Mouse (Mus musculus): ENCODE measurements around the gene Pnmal1. TPM values are rescaled to one million over a fixed set of nuclear protein-coding genes. Genes with fewer than 3 reads are reported as not detected.

The Pnmal1 gene
- total RNA-seq, 2 experiments from 2014 or later = 0.16 TPM; not detected in 1

DNA sequence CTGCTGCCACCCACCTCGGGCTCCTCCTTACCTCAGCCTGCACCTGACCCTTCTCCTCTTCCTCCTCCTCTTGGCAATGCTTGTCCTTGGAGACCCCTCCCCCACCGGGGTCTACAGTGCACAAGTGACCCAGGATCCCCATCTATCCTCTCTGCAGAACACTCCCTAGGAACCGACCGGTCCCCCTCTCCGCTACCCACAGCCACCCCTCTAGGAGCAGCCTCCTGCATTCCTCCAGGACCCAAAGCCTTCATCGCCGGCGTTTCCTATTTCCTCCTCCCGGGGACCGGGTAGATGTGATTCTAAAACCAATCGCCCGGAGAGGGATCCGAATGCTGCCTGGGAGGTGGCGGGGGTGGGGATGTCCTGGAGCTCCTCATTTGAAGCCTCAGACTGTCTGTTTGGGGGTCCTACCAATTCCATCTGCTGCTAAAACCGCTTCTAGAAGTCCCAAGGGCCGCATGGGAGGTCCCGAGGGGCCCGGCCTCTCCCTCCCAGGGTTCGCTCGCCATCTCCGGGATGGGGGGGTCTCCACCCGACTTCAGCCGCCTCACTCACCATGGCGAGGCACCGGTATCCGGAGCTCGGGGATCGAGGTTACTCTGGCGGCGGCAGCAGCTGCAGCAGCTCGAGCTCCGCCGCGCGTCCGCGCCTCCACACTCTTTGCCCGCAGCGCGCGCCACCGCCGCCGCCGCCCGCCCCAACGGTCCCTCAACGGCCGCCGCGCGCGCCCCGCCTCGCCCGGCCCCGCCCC, 36.0 kb upstream of the Pnmal1 start:
- DNase-seq (ENCODE audit: low spot score in 2 of 2) = peak in 1 of 2 experiments; percentile 33

DNA sequence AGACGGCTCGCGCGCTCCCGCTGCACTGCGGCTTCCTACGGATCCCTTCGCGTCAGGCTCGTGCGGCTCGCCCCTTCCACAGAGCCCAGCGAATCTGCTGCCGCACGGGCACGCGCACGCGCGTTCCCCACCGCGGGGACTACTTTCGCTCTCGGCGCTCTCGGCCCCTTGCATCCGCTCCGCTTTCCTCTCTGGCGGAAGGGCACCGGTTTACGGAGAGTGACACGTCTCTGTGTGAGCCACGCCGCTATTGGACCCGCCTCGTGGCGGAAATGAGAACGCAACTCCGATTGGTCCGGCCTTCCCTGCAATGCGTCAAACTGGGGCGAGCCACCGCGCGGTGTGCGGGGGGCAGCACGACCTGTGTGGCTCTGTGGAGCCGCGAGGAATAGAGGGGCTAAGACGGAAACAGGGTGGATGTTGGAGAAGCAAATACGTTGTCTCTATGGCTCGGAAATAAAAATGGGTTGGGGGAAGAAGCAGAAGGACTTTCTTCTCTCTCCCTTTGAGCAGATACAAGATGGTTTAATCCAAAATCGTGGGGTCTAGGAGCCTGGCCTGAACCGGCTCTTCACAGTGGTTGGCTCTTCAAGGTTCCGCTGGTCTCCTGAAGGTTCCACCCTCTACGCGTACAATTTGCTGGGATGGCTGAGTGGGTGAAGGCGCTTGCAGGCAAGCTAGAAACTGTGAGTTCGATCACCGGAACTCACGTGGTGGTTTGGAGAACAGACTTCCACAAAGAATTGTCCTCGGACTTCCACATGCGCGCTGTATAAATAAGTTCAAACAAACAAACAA, 35.2 kb upstream of the Pnmal1 start, which contains the start of gene Calm3:
Gene Calm3, minus strand, starts transcription at position 78 of the 798 bp plus-strand sequence.
- DNase-seq (ENCODE audit: low spot score in 2 of 2) = peak; percentile 98 to 99

GRCm38 (mm10) chr7:16928341-16928740, 31.1 kb upstream of the Pnmal1 start:
- no peak for DNase-seq (ENCODE audit: low spot score in 2 of 2)

DNA sequence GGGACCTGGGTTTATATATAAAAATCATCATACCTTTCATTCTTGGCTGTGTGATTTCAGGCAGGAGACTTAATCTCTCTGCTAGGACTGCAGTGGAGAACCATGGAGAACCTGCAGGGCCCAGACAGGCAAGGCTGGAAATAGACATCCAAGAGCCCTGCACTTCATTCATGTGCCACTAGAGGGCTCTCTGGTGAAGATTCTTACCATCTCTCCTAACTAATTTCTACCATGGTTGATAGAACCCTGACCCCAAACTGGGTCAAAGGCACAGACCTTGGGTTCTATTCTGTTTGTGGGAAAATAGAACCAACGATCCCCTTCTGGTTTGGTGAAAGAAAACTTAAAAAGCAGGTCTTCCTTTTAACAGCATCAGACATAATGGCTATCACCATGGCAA, 28.6 kb upstream of the Pnmal1 start:
- DNase-seq (ENCODE audit: low spot score in 2 of 2) = peak in 1 of 2 experiments; percentile 62

DNA sequence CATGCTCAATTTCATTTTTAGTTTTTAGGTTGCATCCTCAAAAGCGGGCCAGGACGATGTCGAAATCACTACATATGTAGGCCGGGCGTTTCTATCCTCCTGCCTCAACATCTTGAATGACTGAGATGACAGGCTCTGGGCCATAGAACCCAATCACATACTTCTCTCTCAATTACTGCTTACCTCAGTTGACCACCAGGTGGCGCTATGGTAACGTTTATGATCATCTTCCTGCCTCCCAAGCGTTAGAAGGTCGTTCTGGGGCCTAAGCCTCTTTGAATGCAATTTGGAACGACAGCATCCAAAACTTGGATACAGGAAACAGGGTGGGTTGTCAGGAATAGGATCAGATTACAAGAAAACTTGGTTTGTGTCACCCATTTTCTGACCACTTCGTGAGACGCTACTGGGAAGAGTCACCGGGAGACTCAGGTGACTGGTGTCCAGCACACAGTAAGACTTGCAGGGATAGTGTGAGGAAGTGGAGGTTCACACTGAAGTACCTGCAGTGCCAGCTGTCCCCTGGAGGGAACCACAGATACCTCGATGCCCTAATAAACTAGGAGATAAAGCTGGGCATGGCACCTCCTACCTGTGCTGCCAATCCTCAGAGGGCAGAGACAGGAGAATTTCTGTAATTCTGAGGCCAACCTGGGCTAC, 27.4 kb upstream of the Pnmal1 start:
- peak; percentile 72 to 81 for DNase-seq (ENCODE audit: low spot score in 2 of 2)

GRCm38 (mm10) chr7:16932704-16933577, 26.5 kb upstream of the Pnmal1 start:
- peak in 1 of 2 experiments; percentile 55 for DNase-seq (ENCODE audit: low spot score in 2 of 2)

GRCm38 (mm10) chr7:16937312-16937711, 22.2 kb upstream of the Pnmal1 start:
- DNase-seq (ENCODE audit: low spot score in 2 of 2) = no peak

DNA sequence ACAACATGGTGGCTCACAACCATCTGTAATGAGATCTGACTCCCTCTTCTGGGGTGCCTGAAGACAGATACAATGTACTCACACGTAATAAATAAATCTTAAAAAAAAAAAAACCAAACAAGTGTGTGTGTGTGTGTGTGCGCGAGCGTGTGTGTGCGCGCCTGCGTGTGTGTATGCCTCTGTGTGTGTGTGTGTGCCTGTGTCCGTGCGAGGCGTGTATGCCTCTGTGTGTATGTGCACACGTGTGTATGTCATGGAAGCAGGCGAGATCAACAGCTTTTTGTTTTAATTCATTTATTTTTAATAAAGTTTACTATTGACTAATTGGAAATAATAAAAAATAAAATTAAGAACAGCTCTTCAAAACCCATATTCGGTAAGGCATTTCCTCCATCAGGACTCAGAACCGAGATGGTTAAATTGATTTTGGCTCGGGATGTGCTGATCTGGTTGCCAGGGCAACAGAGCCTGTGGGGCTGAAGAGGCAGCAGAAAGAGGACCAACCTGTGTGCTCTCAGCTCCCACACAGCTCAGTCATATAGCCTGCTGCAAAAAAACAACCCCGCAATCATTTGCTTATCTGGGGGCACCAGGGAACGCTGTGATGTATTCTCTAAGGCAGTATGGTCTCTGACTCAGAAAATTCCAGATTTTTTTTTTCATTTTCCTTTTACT, 21.2 kb upstream of the Pnmal1 start:
- no peak for DNase-seq (ENCODE audit: low spot score in 2 of 2)

GRCm38 (mm10) chr7:16940292-16940691, 19.2 kb upstream of the Pnmal1 start:
- DNase-seq (ENCODE audit: low spot score in 2 of 2) = no peak

- DNase-seq (ENCODE audit: low spot score in 2 of 2) = no peak
These were observed 16.6 kb upstream of the Pnmal1 start for GRCm38 (mm10) chr7:16942861-16943260.

- DNase-seq (ENCODE audit: low spot score in 2 of 2) = peak; percentile 78 to 85
These were observed 15.2 kb upstream of the Pnmal1 start, which contains the start of gene Pnmal2 for GRCm38 (mm10) chr7:16944061-16944807. TSS of gene Pnmal2 (plus strand) at chr7:16944682.

DNA sequence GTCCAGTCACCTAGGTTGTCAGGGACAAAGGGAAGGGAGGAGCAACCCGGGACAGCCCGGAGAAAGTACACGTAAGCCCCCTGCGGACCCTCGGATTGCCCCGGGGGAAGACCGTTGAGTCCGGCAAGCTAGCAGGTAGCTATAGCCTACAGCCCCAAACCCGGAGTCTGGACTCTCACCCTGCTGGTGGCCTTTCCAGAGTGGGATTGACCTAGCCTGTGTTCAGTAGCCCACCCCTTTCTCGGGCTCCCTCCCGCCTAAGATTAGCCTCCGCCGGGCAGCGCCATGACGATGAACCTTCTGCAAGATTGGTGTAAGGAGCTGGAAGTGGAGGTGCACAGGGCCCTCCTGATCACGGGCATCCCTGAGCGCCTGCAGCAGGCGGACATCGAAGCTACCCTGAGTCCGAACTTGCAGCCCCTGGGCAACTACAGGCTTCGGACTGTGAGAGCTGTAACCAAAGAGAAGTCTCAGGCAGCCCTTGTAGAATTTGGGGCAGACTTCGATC, 14.6 kb upstream of the Pnmal1 start:
- DNase-seq (ENCODE audit: low spot score in 2 of 2) = peak in 1 of 2 experiments; percentile 37

DNA sequence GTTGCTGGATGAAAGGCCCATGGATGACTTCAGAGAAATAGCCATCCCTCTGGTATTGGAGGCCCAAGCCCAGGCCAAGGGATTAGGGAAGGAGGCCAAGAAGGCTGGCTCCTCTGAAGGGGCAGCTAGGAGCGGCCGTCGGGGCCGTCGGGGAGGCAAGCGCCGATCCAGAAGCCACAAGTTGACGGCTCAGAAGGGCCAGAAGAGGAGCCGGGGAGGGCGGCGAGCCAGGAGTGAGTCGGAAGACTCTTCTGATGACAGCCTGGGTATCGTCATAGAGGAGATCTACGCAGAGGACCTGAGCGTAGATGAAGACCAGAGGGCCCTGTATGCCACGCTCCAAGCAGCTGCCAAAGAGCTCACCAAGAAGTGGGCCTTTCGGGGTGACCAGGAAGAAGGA, 14.1 kb upstream of the Pnmal1 start:
- peak in 1 of 2 experiments; percentile 47 for DNase-seq (ENCODE audit: low spot score in 2 of 2)

- peak in 1 of 2 experiments; percentile 59 for DNase-seq (ENCODE audit: low spot score in 2 of 2)
These were observed 12.8 kb upstream of the Pnmal1 start for GRCm38 (mm10) chr7:16946441-16947348.

GRCm38 (mm10) chr7:16947349-16947895, 12.1 kb upstream of the Pnmal1 start:
- DNase-seq (ENCODE audit: low spot score in 2 of 2) = peak in 1 of 2 experiments; percentile 53

DNA sequence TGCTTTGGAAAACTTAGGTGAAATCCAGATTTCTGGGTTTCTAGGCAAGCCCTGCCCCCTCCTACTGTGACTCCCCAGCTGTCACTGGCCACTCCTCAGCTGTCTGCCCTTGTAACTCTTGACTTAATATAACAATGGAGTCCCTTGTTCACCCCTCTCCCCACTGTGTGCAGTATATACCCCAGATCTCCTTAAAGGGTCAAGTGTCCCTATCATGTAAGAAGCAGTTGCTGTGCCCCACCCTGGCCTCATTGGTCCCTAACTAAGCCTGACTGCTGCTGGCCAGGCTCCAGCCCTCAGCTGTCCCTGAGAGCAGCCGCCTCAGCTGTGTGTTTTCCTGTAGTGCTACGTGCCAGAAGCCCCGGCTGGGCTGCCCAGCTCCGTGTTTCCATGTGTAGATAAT, 11.5 kb upstream of the Pnmal1 start:
- DNase-seq (ENCODE audit: low spot score in 2 of 2) = peak in 1 of 2 experiments; percentile 80

DNA sequence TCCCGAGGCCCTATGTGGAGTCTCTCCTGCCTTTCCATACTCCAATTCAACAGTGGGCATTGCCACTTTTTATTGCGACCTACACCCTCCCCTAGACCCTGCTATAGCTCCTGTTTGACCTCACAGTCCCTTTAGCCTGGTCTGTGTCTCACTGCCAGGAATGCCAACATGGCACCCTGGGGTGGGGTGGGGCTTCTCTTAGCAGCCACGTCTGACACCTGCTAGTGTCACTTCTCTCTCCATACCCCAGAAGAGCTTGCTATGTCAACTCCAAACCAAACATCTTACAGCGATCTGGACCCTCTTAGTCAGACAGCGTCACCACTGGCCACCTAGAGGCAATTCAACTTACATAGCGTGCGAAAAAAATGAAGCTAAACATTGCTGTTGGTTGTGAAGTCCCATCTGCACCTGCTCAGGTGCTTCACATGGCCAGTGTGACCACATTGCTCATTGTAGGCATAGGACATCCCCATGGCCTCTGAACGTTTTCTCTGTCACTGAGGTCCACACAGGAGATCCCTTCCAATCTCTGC, 10.5 kb upstream of the Pnmal1 start:
- no peak for DNase-seq (ENCODE audit: low spot score in 2 of 2)

Data from gastrocnemius, postnatal 4 days (tissue).